Mouse (Mus musculus): ENCODE measurements around the gene Hpcal4. TPM values are rescaled to one million over a fixed set of nuclear protein-coding genes. Genes with fewer than 3 reads are reported as not detected.

Gene Hpcal4
- polyA plus RNA-seq, 1 experiment from 2014 or later, result 1.6 TPM

- peak within 1 kb of the TSS; percentile 86 for H3K4me2 ChIP-seq
- no peaks in the 10 kb centered on the region for H3K9me3 ChIP-seq (replicated peaks)
- H3K4me1 ChIP-seq (replicated peaks), result peaks cover 16% of the 10 kb centered on the region
- no peaks in the 10 kb centered on the region for H3K36me3 ChIP-seq
- H3K27me3 ChIP-seq (replicated peaks), result peaks cover 67% of the 10 kb centered on the region
- peak within 1 kb of the TSS; percentile 68 for H3K9ac ChIP-seq
- ATAC-seq (ENCODE audit: insufficient number of reproducible peaks, low FRiP score), result peak; percentile 50
- under 1% methylated on average over 56 of the region's 58 CpGs for WGBS
- H3K4me3 ChIP-seq, result peak within 1 kb of the TSS; percentile 49
- peak within 1 kb of the TSS; percentile 15; the same call in 1 of the 2 replicates for H3K27ac ChIP-seq (ENCODE audit: poor library complexity, severe bottlenecking)
Observed at GRCm38 (mm10) chr4:123201186-123202093, 18.4 kb downstream of the Hpcal4 start, which contains the start of gene Nt5c1a. TSS of gene Nt5c1a (plus strand) at chr4:123201504.

- Histone ChIP-seq H3K27ac (ENCODE audit: poor library complexity, severe bottlenecking) (no peak overlapping the region), H3K4me2 (peak overlapping the region; percentile 86), H3K4me1 (replicated peaks) (peaks cover 16% of the 10 kb centered on the region), H3K9me3 (replicated peaks) (no peaks in the 10 kb centered on the region), H3K36me3 (no peaks in the 10 kb centered on the region), H3K9ac (no peak overlapping the region), H3K27me3 (replicated peaks) (peaks cover 65% of the 10 kb centered on the region), H3K4me3 (peak overlapping the region; percentile 49)
- WGBS, result 15% methylated on average over 8 of the region's 8 CpGs
- ATAC-seq (ENCODE audit: insufficient number of reproducible peaks, low FRiP score), result no peak
Observed at GRCm38 (mm10) chr4:123202094-123202420, 19.0 kb downstream of the Hpcal4 start.

- no peak overlapping the region for H3K9ac ChIP-seq
- peaks cover 56% of the 10 kb centered on the region for H3K27me3 ChIP-seq (replicated peaks)
- no peak overlapping the region for H3K4me3 ChIP-seq
- ATAC-seq (ENCODE audit: insufficient number of reproducible peaks, low FRiP score), result no peak
- H3K4me1 ChIP-seq (replicated peaks), result peaks cover 6% of the 10 kb centered on the region
- H3K4me2 ChIP-seq, result no peak overlapping the region
- no peak overlapping the region for H3K27ac ChIP-seq (ENCODE audit: poor library complexity, severe bottlenecking)
- no peaks in the 10 kb centered on the region for H3K36me3 ChIP-seq
- 69% methylated on average over 5 of the region's 5 CpGs for WGBS
- no peaks in the 10 kb centered on the region for H3K9me3 ChIP-seq (replicated peaks)
Observed at GRCm38 (mm10) chr4:123207337-123207736, 24.3 kb downstream of the Hpcal4 start.

- H3K27ac ChIP-seq (ENCODE audit: poor library complexity, severe bottlenecking), result no peak overlapping the region
- 58% methylated on average over 8 of the region's 8 CpGs for whole genome bisulfite sequencing
- no peak overlapping the region for H3K4me3 ChIP-seq
- H3K27me3 ChIP-seq (replicated peaks), result peaks cover 76% of the 10 kb centered on the region
- H3K4me1 ChIP-seq (replicated peaks), result no peaks in the 10 kb centered on the region
- H3K9ac ChIP-seq, result no peak overlapping the region
- no peak overlapping the region for H3K4me2 ChIP-seq
- no peaks in the 10 kb centered on the region for H3K9me3 ChIP-seq (replicated peaks)
- no peak for ATAC-seq (ENCODE audit: insufficient number of reproducible peaks, low FRiP score)
- no peaks in the 10 kb centered on the region for H3K36me3 ChIP-seq
Observed at GRCm38 (mm10) chr4:123210996-123211395, 28.0 kb downstream of the Hpcal4 start.

GRCm38 (mm10) chr4:123211453-123211852 lies 28.4 kb downstream of the Hpcal4 start:
- Histone ChIP-seq H3K36me3 (no peaks in the 10 kb centered on the region), H3K27ac (ENCODE audit: poor library complexity, severe bottlenecking) (no peak overlapping the region), H3K4me3 (no peak overlapping the region), H3K9me3 (replicated peaks) (no peaks in the 10 kb centered on the region), H3K9ac (no peak overlapping the region), H3K27me3 (replicated peaks) (peaks cover 75% of the 10 kb centered on the region), H3K4me1 (replicated peaks) (no peaks in the 10 kb centered on the region), H3K4me2 (no peak overlapping the region)
- ATAC-seq (ENCODE audit: insufficient number of reproducible peaks, low FRiP score), result no peak
- WGBS, result 51% methylated on average over 5 of the region's 5 CpGs

- Histone ChIP-seq H3K27ac (ENCODE audit: poor library complexity, severe bottlenecking) (no peak overlapping the region), H3K9ac (no peak overlapping the region), H3K4me2 (no peak overlapping the region), H3K27me3 (replicated peaks) (peaks cover 71% of the 10 kb centered on the region), H3K4me1 (replicated peaks) (no peaks in the 10 kb centered on the region), H3K36me3 (no peaks in the 10 kb centered on the region), H3K4me3 (no peak overlapping the region), H3K9me3 (replicated peaks) (no peaks in the 10 kb centered on the region)
- WGBS, result 53% methylated on average over 2 of the region's 2 CpGs
- no peak for ATAC-seq (ENCODE audit: insufficient number of reproducible peaks, low FRiP score)
Observed at GRCm38 (mm10) chr4:123212330-123212729, 29.3 kb downstream of the Hpcal4 start.

GRCm38 (mm10) chr4:123213975-123214374 lies 30.9 kb downstream of the Hpcal4 start:
- no peak overlapping the region for H3K4me2 ChIP-seq
- no peaks in the 10 kb centered on the region for H3K36me3 ChIP-seq
- peaks cover 72% of the 10 kb centered on the region for H3K27me3 ChIP-seq (replicated peaks)
- no peaks in the 10 kb centered on the region for H3K9me3 ChIP-seq (replicated peaks)
- 86% methylated on average over 9 of the region's 9 CpGs for WGBS
- ATAC-seq (ENCODE audit: insufficient number of reproducible peaks, low FRiP score), result no peak
- H3K9ac ChIP-seq, result no peak overlapping the region
- no peaks in the 10 kb centered on the region for H3K4me1 ChIP-seq (replicated peaks)
- no peak overlapping the region for H3K27ac ChIP-seq (ENCODE audit: poor library complexity, severe bottlenecking)
- no peak overlapping the region for H3K4me3 ChIP-seq

GRCm38 (mm10) chr4:123215367-123215766 lies 32.3 kb downstream of the Hpcal4 start:
- H3K4me2 ChIP-seq, result no peak overlapping the region
- no peak overlapping the region for H3K4me3 ChIP-seq
- no peaks in the 10 kb centered on the region for H3K36me3 ChIP-seq
- H3K9ac ChIP-seq, result no peak overlapping the region
- no peaks in the 10 kb centered on the region for H3K9me3 ChIP-seq (replicated peaks)
- WGBS, result 69% methylated on average over 1 of the region's 1 CpGs
- no peak overlapping the region for H3K27ac ChIP-seq (ENCODE audit: poor library complexity, severe bottlenecking)
- no peak for ATAC-seq (ENCODE audit: insufficient number of reproducible peaks, low FRiP score)
- peaks cover 5% of the 10 kb centered on the region; the same call in 1 of the 2 replicates for H3K4me1 ChIP-seq (replicated peaks)
- peaks cover 67% of the 10 kb centered on the region for H3K27me3 ChIP-seq (replicated peaks)

- ATAC-seq (ENCODE audit: insufficient number of reproducible peaks, low FRiP score), result no peak
- Histone ChIP-seq H3K9me3 (replicated peaks) (no peaks in the 10 kb centered on the region), H3K27ac (ENCODE audit: poor library complexity, severe bottlenecking) (no peak overlapping the region), H3K36me3 (no peaks in the 10 kb centered on the region), H3K4me2 (no peak overlapping the region), H3K27me3 (replicated peaks) (peaks cover 62% of the 10 kb centered on the region), H3K4me1 (replicated peaks) (peaks cover 9% of the 10 kb centered on the region), H3K4me3 (no peak overlapping the region), H3K9ac (no peak overlapping the region)
- WGBS, result 29% methylated on average over 1 of the region's 1 CpGs
Observed at GRCm38 (mm10) chr4:123216782-123217181, 33.8 kb downstream of the Hpcal4 start.

- peaks cover 31% of the 10 kb centered on the region for H3K27me3 ChIP-seq (replicated peaks)
- peak; percentile 74 for ATAC-seq (ENCODE audit: insufficient number of reproducible peaks, low FRiP score)
- H3K27ac ChIP-seq (ENCODE audit: poor library complexity, severe bottlenecking), result no peak overlapping the region
- 0 out of 2 replicates have a peak, but pooled peaks cover 3% of the 10 kb centered on the region for H3K9me3 ChIP-seq (replicated peaks)
- 67% methylated on average over 15 of the region's 15 CpGs for WGBS
- H3K4me2 ChIP-seq, result no peak overlapping the region
- H3K4me3 ChIP-seq, result no peak overlapping the region
- H3K36me3 ChIP-seq, result no peaks in the 10 kb centered on the region
- H3K9ac ChIP-seq, result no peak overlapping the region
- peaks cover 13% of the 10 kb centered on the region for H3K4me1 ChIP-seq (replicated peaks)
Observed at GRCm38 (mm10) chr4:123219720-123220357, 36.8 kb downstream of the Hpcal4 start.

GRCm38 (mm10) chr4:123220637-123221036 lies 37.6 kb downstream of the Hpcal4 start:
- H3K4me3 ChIP-seq, result no peak overlapping the region
- WGBS, result 63% methylated on average over 4 of the region's 4 CpGs
- H3K27me3 ChIP-seq (replicated peaks), result peaks cover 24% of the 10 kb centered on the region
- H3K36me3 ChIP-seq, result no peaks in the 10 kb centered on the region
- H3K27ac ChIP-seq (ENCODE audit: poor library complexity, severe bottlenecking), result no peak overlapping the region
- no peak for ATAC-seq (ENCODE audit: insufficient number of reproducible peaks, low FRiP score)
- H3K4me1 ChIP-seq (replicated peaks), result peaks cover 18% of the 10 kb centered on the region
- H3K9me3 ChIP-seq (replicated peaks), result 0 out of 2 replicates have a peak, but pooled peaks cover 3% of the 10 kb centered on the region
- H3K4me2 ChIP-seq, result no peak overlapping the region
- H3K9ac ChIP-seq, result no peak overlapping the region
